Mouse (Mus musculus): ENCODE results near the gene Strn.

Strn gene

GRCm38 (mm10) chr17:78737096-78737495 lies at the start of gene Strn:
TSS of gene Strn (minus strand) at chr17:78737196.
- no peak for DNase-seq (ENCODE audit: low spot score)

GRCm38 (mm10) chr17:78778765-78779164 lies 41.8 kb upstream of the Strn start:
- no peak for DNase-seq (ENCODE audit: low spot score)

- DNase-seq (ENCODE audit: low spot score) = no peak
Measured at GRCm38 (mm10) chr17:78772317-78772716, 35.3 kb upstream of the Strn start.

- no peak for DNase-seq (ENCODE audit: low spot score)
Measured at GRCm38 (mm10) chr17:78770932-78771331, 33.9 kb upstream of the Strn start.

- DNase-seq (ENCODE audit: low spot score) = no peak
Measured at GRCm38 (mm10) chr17:78769341-78769740, 32.3 kb upstream of the Strn start.

- no peak for DNase-seq (ENCODE audit: low spot score)
Measured at GRCm38 (mm10) chr17:78768937-78769336, 31.9 kb upstream of the Strn start.

GRCm38 (mm10) chr17:78767546-78767945 lies 30.6 kb upstream of the Strn start:
- DNase-seq (ENCODE audit: low spot score) = no peak

GRCm38 (mm10) chr17:78766084-78766483 lies 29.1 kb upstream of the Strn start:
- DNase-seq (ENCODE audit: low spot score) = no peak

GRCm38 (mm10) chr17:78763272-78763671 lies 26.3 kb upstream of the Strn start:
- DNase-seq (ENCODE audit: low spot score) = no peak

GRCm38 (mm10) chr17:78752938-78753655 lies 16.1 kb upstream of the Strn start:
- no peak for DNase-seq (ENCODE audit: low spot score)

- DNase-seq (ENCODE audit: low spot score) = no peak
Measured at GRCm38 (mm10) chr17:78752064-78752463, 15.1 kb upstream of the Strn start.

GRCm38 (mm10) chr17:78748440-78748839 lies 11.4 kb upstream of the Strn start:
- DNase-seq (ENCODE audit: low spot score) = no peak

- no peak for DNase-seq (ENCODE audit: low spot score)
Measured at GRCm38 (mm10) chr17:78738416-78738815, 1.4 kb upstream of the Strn start.

GRCm38 (mm10) chr17:78737771-78738170 lies 775 bp upstream of the Strn start:
- DNase-seq (ENCODE audit: low spot score) = no peak

- peak; percentile 99 for DNase-seq (ENCODE audit: low spot score)
Measured at GRCm38 (mm10) chr17:78736473-78736988, 465 bp downstream of the Strn start.

GRCm38 (mm10) chr17:78735731-78736472 lies 1.1 kb downstream of the Strn start:
- DNase-seq (ENCODE audit: low spot score) = peak; percentile 12

GRCm38 (mm10) chr17:78734806-78735205 lies 2.2 kb downstream of the Strn start:
- DNase-seq (ENCODE audit: low spot score) = no peak

GRCm38 (mm10) chr17:78732056-78732455 lies 4.9 kb downstream of the Strn start:
- DNase-seq (ENCODE audit: low spot score) = no peak

GRCm38 (mm10) chr17:78726746-78727449 lies 10.1 kb downstream of the Strn start:
- peak; percentile 6 for DNase-seq (ENCODE audit: low spot score)

GRCm38 (mm10) chr17:78724461-78725055 lies 12.4 kb downstream of the Strn start:
- DNase-seq (ENCODE audit: low spot score) = no peak

GRCm38 (mm10) chr17:78721690-78722089 lies 15.3 kb downstream of the Strn start:
- no peak for DNase-seq (ENCODE audit: low spot score)

- DNase-seq (ENCODE audit: low spot score) = no peak
Measured at GRCm38 (mm10) chr17:78719086-78719485, 17.9 kb downstream of the Strn start.
